Mouse (Mus musculus) left cerebral cortex, adult 8-10 months (tissue): Measurements from ENCODE around the gene Dzip1. TPM values are rescaled to one million over a fixed set of nuclear protein-coding genes. Genes with fewer than 3 reads are reported as not detected.

Experiments used
- DNase-seq, 2 experiments: peaks; one replicate each; pipeline ENCODE4 v3.0.0; 2022; ENCODE audit warnings: low spot score in 2 of 2
- total RNA-seq, 4 experiments: library from RNA; stranded (reverse); gene quantifications; 2 replicates each; pipeline ENCODE4 v1.2.4; 2022

Dzip1 gene
- total RNA-seq, 4 experiments from 2014 or later: 108 to 118 (median 112) TPM

DNA sequence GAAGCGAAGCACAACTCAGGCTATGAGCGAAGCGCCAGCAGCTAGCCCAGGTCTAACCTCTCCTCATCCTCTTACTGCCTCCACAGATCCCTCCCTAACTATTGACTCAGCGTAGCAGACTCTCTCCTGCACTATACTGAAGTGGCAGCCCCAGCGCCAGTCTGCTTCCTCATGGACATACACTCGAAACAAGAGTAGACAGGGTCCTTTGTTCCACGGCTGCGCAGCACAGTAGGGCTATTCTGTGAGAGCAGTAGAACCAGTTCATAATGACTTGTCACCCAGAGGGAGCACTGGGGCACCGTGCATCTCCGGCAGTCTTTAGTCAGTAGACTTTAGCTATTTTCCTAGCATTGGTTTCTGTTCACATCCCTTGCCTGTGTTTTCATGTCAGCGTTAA lies 89.1 kb downstream of the Dzip1 start:
- no peak for DNase-seq

DNA sequence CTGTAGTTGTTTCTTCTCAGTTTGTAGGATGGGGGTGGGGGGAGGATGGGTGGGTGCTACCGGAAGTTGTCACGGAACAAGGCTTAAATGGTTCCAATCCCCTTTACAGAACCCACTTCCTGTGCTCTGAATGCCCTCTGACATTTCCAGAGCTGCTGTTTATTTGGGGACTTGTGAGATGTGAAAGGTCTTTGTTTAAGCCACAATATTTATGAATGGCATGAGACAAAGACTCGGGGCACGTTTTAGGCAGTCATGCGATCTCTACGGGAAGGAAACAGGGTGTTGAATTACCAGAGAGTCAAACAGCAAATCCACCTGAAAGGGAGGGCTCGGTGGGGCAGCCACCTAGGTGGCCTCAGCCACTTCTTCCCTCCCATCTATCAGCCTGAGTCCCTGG lies 90.9 kb downstream of the Dzip1 start:
- DNase-seq: no peak

GRCm38 (mm10) chr14:118833241-118833640 lies 92.0 kb downstream of the Dzip1 start:
- no peak for DNase-seq

DNA sequence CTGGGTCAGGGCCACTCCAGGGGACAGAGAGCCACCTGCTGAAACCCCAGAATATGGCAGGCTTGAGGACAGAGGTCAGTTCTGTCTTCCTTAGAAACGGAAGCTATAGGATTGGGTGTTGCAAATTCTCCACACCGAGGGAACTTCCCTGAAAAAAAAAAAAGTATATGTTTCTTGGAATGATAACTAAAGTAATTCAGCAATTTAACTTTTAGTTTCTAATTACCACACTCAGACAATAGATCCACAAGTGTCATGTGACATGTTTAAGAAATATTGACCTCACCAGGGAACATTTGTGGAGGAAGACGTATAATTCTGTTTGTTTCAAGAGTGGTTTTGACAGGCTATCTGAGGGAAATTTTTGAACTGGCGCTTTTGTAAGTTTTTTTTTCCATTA lies 93.7 kb downstream of the Dzip1 start:
- DNase-seq: no peak

DNA sequence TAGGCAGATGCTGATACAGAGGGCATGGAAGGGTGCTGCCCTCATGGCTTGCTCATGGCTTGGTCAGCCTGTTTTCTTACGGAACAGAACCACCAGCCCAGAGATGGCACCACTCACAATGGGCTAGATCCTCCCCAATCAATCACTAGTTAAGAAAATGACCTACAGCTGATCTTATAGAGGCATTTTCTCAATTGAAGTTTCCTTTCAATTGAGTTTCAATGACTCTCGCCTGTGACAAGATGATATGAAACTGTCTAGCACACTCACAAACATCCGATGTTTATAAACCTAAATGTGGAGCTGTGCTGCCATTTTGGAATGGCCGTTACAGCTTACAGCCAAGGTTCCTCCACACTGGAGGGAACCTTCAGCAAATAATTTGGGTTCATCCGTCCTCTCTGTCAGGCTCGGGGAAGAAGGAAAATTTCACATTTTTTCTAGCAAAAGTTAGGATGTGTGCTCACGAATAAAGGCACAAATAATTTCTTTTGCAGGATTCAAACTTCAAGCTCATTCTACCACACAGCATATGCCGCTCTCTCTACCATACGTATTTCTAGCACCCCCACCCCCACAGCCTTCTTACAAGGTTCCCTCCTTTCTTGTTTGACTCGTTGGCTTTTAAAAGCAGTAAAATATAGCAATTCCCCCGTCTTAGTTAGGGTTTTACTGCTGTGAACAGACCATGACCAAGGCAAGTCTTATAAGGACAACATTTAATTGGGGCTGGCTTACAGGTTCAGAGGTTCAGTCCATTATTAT lies 95.7 kb downstream of the Dzip1 start:
- peak in 1 of 2 experiments; percentile 29 for DNase-seq

- DNase-seq: no peak
Measured at GRCm38 (mm10) chr14:118827283-118827904, 97.9 kb downstream of the Dzip1 start.

DNA sequence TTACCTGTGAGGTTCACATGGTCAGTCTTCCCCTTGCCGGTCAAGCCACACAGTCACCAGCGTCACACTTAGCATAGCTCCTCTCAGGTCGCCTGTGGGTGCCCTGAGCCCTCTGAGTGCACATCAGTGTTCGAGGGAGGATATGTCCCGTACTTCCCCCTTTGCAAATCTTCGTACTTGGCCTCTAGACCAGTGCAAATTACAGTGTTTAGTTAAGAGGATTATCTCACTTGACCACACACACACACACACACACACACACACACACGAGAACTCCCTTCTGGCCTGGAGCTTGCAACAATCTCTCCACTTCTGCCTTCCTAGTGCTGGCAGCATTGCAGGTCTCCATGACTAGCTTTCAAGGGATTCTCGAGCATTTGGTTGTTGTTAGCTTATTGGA lies 98.9 kb downstream of the Dzip1 start:
- no peak for DNase-seq

Other genes with a start within 250 kb of the Dzip1 start
- 10 to 100 TPM in 3 of 4 experiments, 1 to 10 TPM in 1; 9.7 to 10.8 (median 10.5) TPM for gene Abcc4, start 219.2 kb downstream of the Dzip1 start, total RNA-seq
- 10 to 100 TPM; 21.3 to 33.1 (median 30.4) TPM for gene Cldn10, start 137.6 kb downstream of the Dzip1 start, total RNA-seq
- 10 to 100 TPM; 30.8 to 32.4 (median 31.5) TPM for gene Dnajc3, start 12.5 kb upstream of the Dzip1 start, total RNA-seq
- 10 to 100 TPM; 26.1 to 36.8 (median 31.2) TPM for gene Uggt2, start 174.0 kb upstream of the Dzip1 start, total RNA-seq
- 10 to 100 TPM; 50.2 to 63.5 (median 53.8) TPM for gene Hs6st3, start 212.9 kb upstream of the Dzip1 start, total RNA-seq